Mouse (Mus musculus): Measurements from ENCODE around the gene Gm5767. TPM values are rescaled to one million over a fixed set of nuclear protein-coding genes. Genes with fewer than 3 reads are reported as not detected.

Gene Gm5767
- total and polyA plus RNA-seq, 3 experiments: not detected

DNA sequence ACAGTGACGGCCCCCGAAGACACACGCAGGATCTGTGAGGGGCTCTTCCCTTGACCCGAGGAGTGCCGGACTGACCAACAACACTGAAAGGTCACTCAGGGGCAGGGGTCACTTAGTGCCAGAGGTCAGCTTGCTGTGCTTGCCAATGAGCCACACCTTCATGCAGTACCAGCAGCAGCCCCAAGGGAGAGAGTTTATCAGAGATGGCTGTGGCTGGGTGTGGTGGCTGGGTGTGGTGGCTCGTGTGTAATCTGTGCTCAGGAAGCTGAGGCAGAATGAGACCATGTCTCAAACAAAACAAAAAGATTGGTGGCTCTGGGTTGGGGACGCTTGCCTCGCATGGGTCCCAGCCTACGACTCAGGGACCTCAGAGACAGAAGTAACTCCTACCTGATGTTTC is 25.0 kb upstream of the Gm5767 start:
- H3K9me3 ChIP-seq (replicated peaks; ENCODE audit: insufficient read depth, low read length): no peaks in the 10 kb centered on the region
- peak; percentile 43; the same call in 1 of the 2 replicates for TF ChIP-seq RCOR1 (IDR thresholded peaks at IDR 0.05; ENCODE audit: low read depth, low read length)
- no peak for TF ChIP-seq MAZ (IDR thresholded peaks at IDR 0.05; ENCODE audit: low read depth, low read length)
- TF ChIP-seq ZMIZ1 (IDR thresholded peaks at IDR 0.05; ENCODE audit: low read depth, low read length): no peak
- TF ChIP-seq CTCF (IDR thresholded peaks at IDR 0.05 in 2 of 3, conservative IDR thresholded peaks at IDR 0.05 in 1 of 3; ENCODE audit: control insufficient read depth in 1 of 3, insufficient read depth in 1 of 3, low read depth in 2 of 3, low read length in 3 of 3, poor library complexity in 1 of 3, severe bottlenecking in 1 of 3): peak in 1 of 3 experiments; percentile 9; a peak in 1 of 6 replicates
- TF ChIP-seq USF1 (IDR thresholded peaks at IDR 0.05; ENCODE audit: low read depth, low read length): no peak
- TF ChIP-seq MEF2A (IDR thresholded peaks at IDR 0.05; ENCODE audit: extremely low read depth, insufficient replicate concordance, low read depth, low read length, poor library complexity, severe bottlenecking): no peak
- H3K9ac ChIP-seq (ENCODE audit: control insufficient read depth, low read depth, low read length, poor library complexity, severe bottlenecking): no peak overlapping the region
- no peaks in the 10 kb centered on the region for H3K27me3 ChIP-seq (ENCODE audit: control insufficient read depth in 1 of 2, insufficient read depth in 2 of 2, low read length in 2 of 2)
- DNase-seq (ENCODE audit: low read depth, low spot score): peak; percentile 44
- H3K36me3 ChIP-seq (ENCODE audit: control insufficient read depth in 1 of 2, insufficient read depth in 2 of 2, low read length in 2 of 2): peaks cover 0 to 3% of the 10 kb centered on the region in 2 experiments; a peak in 2 of 4 replicates
- no peak overlapping the region for H3K27ac ChIP-seq (ENCODE audit: control insufficient read depth, low read depth, low read length)
- H3K4me3 ChIP-seq (ENCODE audit: control insufficient read depth in 1 of 2, insufficient read depth in 1 of 2, low read depth in 2 of 2, low read length in 2 of 2): no peak overlapping the region
- no peaks in the 10 kb centered on the region for H3K79me2 ChIP-seq (ENCODE audit: control insufficient read depth, insufficient read depth, low read length, poor library complexity)
- 0 out of 4 replicates have a peak, but pooled peaks cover 0 to 4% of the 10 kb centered on the region in 2 experiments for H3K4me1 ChIP-seq (ENCODE audit: control insufficient read depth in 1 of 2, insufficient read depth in 2 of 2, low read length in 2 of 2)

DNA sequence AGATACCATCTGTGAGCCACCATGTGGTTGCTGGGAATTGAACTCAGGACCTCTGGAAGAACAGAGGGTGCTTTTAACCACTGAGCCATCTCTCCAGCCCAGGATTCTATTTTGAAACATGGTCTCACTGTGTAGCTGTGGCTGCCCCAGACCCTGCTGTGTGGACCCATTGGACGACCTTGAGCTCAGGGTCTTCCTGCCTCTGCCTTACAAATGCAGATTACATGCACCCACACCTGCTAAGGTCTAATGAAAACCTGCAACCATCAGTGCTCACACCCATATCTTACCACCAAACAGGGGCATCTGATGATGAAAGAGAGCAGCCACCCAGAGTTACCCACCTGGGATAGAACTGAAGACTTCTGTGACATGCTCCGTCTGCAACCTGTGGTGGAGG is 24.3 kb upstream of the Gm5767 start:
- DNase-seq (ENCODE audit: low read depth, low spot score): no peak
- no peak overlapping the region for H3K9ac ChIP-seq (ENCODE audit: control insufficient read depth, low read depth, low read length, poor library complexity, severe bottlenecking)
- peaks cover 0 to 3% of the 10 kb centered on the region in 2 experiments; a peak in 2 of 4 replicates for H3K36me3 ChIP-seq (ENCODE audit: control insufficient read depth in 1 of 2, insufficient read depth in 2 of 2, low read length in 2 of 2)
- TF ChIP-seq RCOR1 (IDR thresholded peaks at IDR 0.05; ENCODE audit: low read depth, low read length) (no peak), EP300 (IDR thresholded peaks at IDR 0.05; ENCODE audit: low read depth in 1 of 2, low read length in 2 of 2) (no peak), CTCF (IDR thresholded peaks at IDR 0.05 in 2 of 3, conservative IDR thresholded peaks at IDR 0.05 in 1 of 3; ENCODE audit: control insufficient read depth in 1 of 3, insufficient read depth in 1 of 3, low read depth in 2 of 3, low read length in 3 of 3, poor library complexity in 1 of 3, severe bottlenecking in 1 of 3) (no peak), GATA1 (IDR thresholded peaks at IDR 0.05; ENCODE audit: low read depth, low read length) (no peak), CHD1 (IDR thresholded peaks at IDR 0.05; ENCODE audit: low read depth, low read length) (no peak), TAL1 (IDR thresholded peaks at IDR 0.05; ENCODE audit: low read length) (no peak), CHD2 (IDR thresholded peaks at IDR 0.05; ENCODE audit: low read length) (no peak), USF2 (IDR thresholded peaks at IDR 0.05; ENCODE audit: borderline replicate concordance in 1 of 2, insufficient read depth in 1 of 2, low read depth in 1 of 2, low read length in 2 of 2) (no peak), E2F4 (IDR thresholded peaks at IDR 0.05; ENCODE audit: borderline replicate concordance, low read depth, low read length) (no peak), BHLHE40 (IDR thresholded peaks at IDR 0.05; ENCODE audit: borderline replicate concordance, low read depth, low read length) (no peak), MAX (IDR thresholded peaks at IDR 0.05; ENCODE audit: low read length) (no peak), TBP (IDR thresholded peaks at IDR 0.05; ENCODE audit: low read depth, low read length) (no peak), ZKSCAN1 (IDR thresholded peaks at IDR 0.05; ENCODE audit: low read depth, low read length) (no peak), SIN3A (IDR thresholded peaks at IDR 0.05; ENCODE audit: low read length) (no peak), ZNF384 (IDR thresholded peaks at IDR 0.05; ENCODE audit: low read depth, low read length) (no peak), POLR2A (IDR thresholded peaks at IDR 0.05; ENCODE audit: control insufficient read depth in 1 of 2, insufficient read depth in 1 of 2, low read depth in 1 of 2, low read length in 2 of 2, poor library complexity in 1 of 2) (no peak), NRF1 (IDR thresholded peaks at IDR 0.05; ENCODE audit: insufficient read depth, low read depth, low read length, poor library complexity, severe bottlenecking) (no peak), NELFE (IDR thresholded peaks at IDR 0.05; ENCODE audit: low read depth, low read length) (no peak), KAT2A (conservative IDR thresholded peaks at IDR 0.05; ENCODE audit: low read depth, low read length) (no peak)
- H3K4me3 ChIP-seq (ENCODE audit: control insufficient read depth in 1 of 2, insufficient read depth in 1 of 2, low read depth in 2 of 2, low read length in 2 of 2): no peak overlapping the region
- no peak overlapping the region for H3K27ac ChIP-seq (ENCODE audit: control insufficient read depth, low read depth, low read length)
- H3K4me1 ChIP-seq (ENCODE audit: control insufficient read depth in 1 of 2, insufficient read depth in 2 of 2, low read length in 2 of 2): 0 out of 4 replicates have a peak, but pooled peaks cover 0 to 4% of the 10 kb centered on the region in 2 experiments
- H3K9me3 ChIP-seq (replicated peaks; ENCODE audit: insufficient read depth, low read length): no peaks in the 10 kb centered on the region
- no peaks in the 10 kb centered on the region for H3K27me3 ChIP-seq (ENCODE audit: control insufficient read depth in 1 of 2, insufficient read depth in 2 of 2, low read length in 2 of 2)
- no peaks in the 10 kb centered on the region for H3K79me2 ChIP-seq (ENCODE audit: control insufficient read depth, insufficient read depth, low read length, poor library complexity)
